Comparison of ENCODE assay signal across 17 mouse cellular contexts in the genomic region with DNA sequence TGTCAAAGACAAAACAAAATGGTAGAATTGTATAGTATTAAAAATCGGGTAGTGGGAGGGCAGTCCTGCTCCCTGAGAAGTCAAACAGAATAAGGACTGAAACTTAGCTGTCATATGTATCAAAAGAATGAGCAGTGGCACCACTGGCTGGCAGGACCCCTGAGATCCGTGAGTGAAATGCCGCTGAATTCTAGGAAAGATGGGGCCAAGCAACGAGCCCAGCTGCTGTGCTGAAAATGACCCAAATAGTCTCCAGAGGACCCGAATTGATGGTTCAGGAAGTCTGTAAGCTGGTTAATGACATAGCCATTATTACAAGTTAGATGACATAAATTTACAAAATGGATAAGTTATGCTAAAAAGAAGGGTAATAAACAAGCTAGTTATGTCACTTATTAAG. TPM values are rescaled to one million over a fixed set of nuclear protein-coding genes. Genes with fewer than 3 reads are reported as not detected.
DNase-seq lines count a peak whose midpoint lies in the region; ATAC-seq and TF ChIP-seq lines count a peak whose summit lies in the region.
"Had no signal": no experiment of that assay in that cellular context is flagged by ENCODE, and none has a peak within 500 bp of the region (broad histone marks: within the 10 kb centered on the region; RNA-seq: fewer than 3 reads in every experiment).

No protein-coding gene starts in this region.

- TF ChIP-seq POLR2A in spleen, adult 2 months (IDR thresholded peaks at IDR 0.05; ENCODE audit: low read depth, low read length), result no peak

- H3K4me1 ChIP-seq in spleen, adult 2 months (ENCODE audit: control insufficient read depth, insufficient read depth, insufficient read length), result peaks cover 60% of the 10 kb centered on the region
- peaks cover 9 to 47% of the 10 kb centered on the region in 2 experiments for H3K4me1 ChIP-seq in liver, embryonic 14.5 days (replicated peaks; ENCODE audit: control insufficient read depth in 2 of 2, insufficient read depth in 2 of 2, low read length in 1 of 2)
- H3K4me1 ChIP-seq in forebrain, embryonic 15.5 days, result peaks cover 10% of the 10 kb centered on the region; the same call in 1 of the 2 replicates
- H3K4me1 ChIP-seq: embryonic facial prominence, embryonic 12.5 days had no signal

- TF ChIP-seq CTCF in spleen, adult 2 months (IDR thresholded peaks at IDR 0.05; ENCODE audit: extremely low read depth, insufficient read depth, insufficient read length, insufficient replicate concordance), result no peak
- no peak for TF ChIP-seq CTCF in liver, embryonic 14.5 days (IDR thresholded peaks at IDR 0.05; ENCODE audit: low read depth)

- H3K27me3 ChIP-seq in spleen, adult 2 months (ENCODE audit: control insufficient read depth, insufficient read depth, low read length), result no peaks in the 10 kb centered on the region
- no peaks in the 10 kb centered on the region for H3K27me3 ChIP-seq in liver, embryonic 14.5 days (ENCODE audit: control insufficient read depth, insufficient read depth, low read length)
- H3K27me3 ChIP-seq in forebrain, embryonic 15.5 days, result no peaks in the 10 kb centered on the region
- H3K27me3 ChIP-seq: embryonic facial prominence, embryonic 12.5 days had no signal

- H3K4me2 ChIP-seq in liver, embryonic 14.5 days (ENCODE audit: low read depth), result peak overlapping the region; percentile 63
- no peak overlapping the region for H3K4me2 ChIP-seq in forebrain, embryonic 15.5 days (replicated peaks)
- H3K4me2 ChIP-seq: embryonic facial prominence, embryonic 12.5 days had no signal

- H3K27ac ChIP-seq in spleen, adult 2 months (ENCODE audit: insufficient read depth, low read length), result peak overlapping the region; percentile 65
- no peak overlapping the region; the same call in 1 of the 2 replicates for H3K27ac ChIP-seq in liver, embryonic 14.5 days
- H3K27ac ChIP-seq in forebrain, embryonic 15.5 days (replicated peaks), result no peak overlapping the region
- H3K27ac ChIP-seq: embryonic facial prominence, embryonic 12.5 days; forebrain, embryonic 10.5 days; heart, adult 2 months had no signal

- peak overlapping the region; percentile 31 for H3K9ac ChIP-seq in liver, embryonic 14.5 days (replicated peaks)
- no peak overlapping the region for H3K9ac ChIP-seq in forebrain, embryonic 15.5 days (replicated peaks)
- H3K9ac ChIP-seq: embryonic facial prominence, embryonic 12.5 days had no signal

- no peaks in the 10 kb centered on the region for H3K36me3 ChIP-seq in spleen, adult 2 months (ENCODE audit: control insufficient read depth, insufficient read depth, low read length)
- H3K36me3 ChIP-seq in liver, embryonic 14.5 days (replicated peaks; ENCODE audit: control insufficient read depth, insufficient read depth, low read depth), result no peaks in the 10 kb centered on the region
- H3K36me3 ChIP-seq in forebrain, embryonic 15.5 days, result no peaks in the 10 kb centered on the region
- H3K36me3 ChIP-seq: embryonic facial prominence, embryonic 12.5 days; forebrain, embryonic 10.5 days had no signal

- TF ChIP-seq EP300 in liver, embryonic 14.5 days (IDR thresholded peaks at IDR 0.05; ENCODE audit: low read depth), result no peak

- WGBS in spleen, adult 2 months, result 64% methylated on average over 5 of the region's 5 CpGs
- 43% methylated on average over 5 of the region's 5 CpGs for WGBS in liver, embryonic 14.5 days (ENCODE audit: insufficient replicate concordance)
- 85% methylated on average over 5 of the region's 5 CpGs for WGBS in forebrain, embryonic 15.5 days

- ATAC-seq in liver, embryonic 14.5 days (ENCODE audit: insufficient read depth), result no peak
- ATAC-seq in forebrain, embryonic 15.5 days (replicated peaks), result no peak
- ATAC-seq: hindbrain, embryonic 16.5 days had no signal

- H3K4me3 ChIP-seq in spleen, adult 2 months (ENCODE audit: extremely low read depth, insufficient read depth, insufficient read length), result no peak overlapping the region
- H3K4me3 ChIP-seq in liver, embryonic 14.5 days (ENCODE audit: insufficient read depth in 1 of 2, low read depth in 2 of 2, low read length in 2 of 2), result peak overlapping the region; percentile 35 to 39
- no peak overlapping the region for H3K4me3 ChIP-seq in forebrain, embryonic 15.5 days
- H3K4me3 ChIP-seq: embryonic facial prominence, embryonic 12.5 days; forebrain, embryonic 10.5 days; heart, adult 2 months had no signal

- H3K9me3 ChIP-seq in liver, embryonic 14.5 days (ENCODE audit: control insufficient read depth, low read length), result no peaks in the 10 kb centered on the region
- H3K9me3 ChIP-seq in forebrain, embryonic 15.5 days, result no peaks in the 10 kb centered on the region
- H3K9me3 ChIP-seq: embryonic facial prominence, embryonic 12.5 days; forebrain, embryonic 10.5 days had no signal

- peak; percentile 79 for DNase-seq in heart, adult 11 months
- DNase-seq in heart, adult 9 months (ENCODE audit: low spot score in 2 of 2), result no peak
- DNase-seq in spleen, adult 2 months (ENCODE audit: low read depth in 1 of 2, low spot score in 2 of 2), result no peak
- no peak for DNase-seq in spleen, postnatal 10 days (ENCODE audit: low spot score in 2 of 2)
- no peak for DNase-seq in liver, embryonic 14.5 days (ENCODE audit: low read depth in 3 of 3, low spot score in 3 of 3)
- DNase-seq in layer of hippocampus, postnatal 25 days (ENCODE audit: extremely low spot score in 1 of 2, low spot score in 1 of 2), result no peak
- no peak for DNase-seq in lung, adult 18-20 months
- DNase-seq: adrenal gland, postnatal 36 days; layer of hippocampus, postnatal 36 days; left cerebral cortex, postnatal 4 days; lung, adult 2 months; midbrain, embryonic 14.5 days had no signal

RNA-seq across cellular contexts. Expression of a gene that starts 42.2 kb away (rescaled TPM):
- polyA plus RNA-seq in spleen, adult 2 months (2012; rRNA removed), result 22.1 and 26.6 TPM in 2 replicates
- 6.9 and 9.4 TPM in 2 replicates for polyA plus RNA-seq in liver, embryonic 14.5 days (2012; rRNA removed)
- 11.6 and 13.5 TPM in 2 replicates for polyA plus RNA-seq in liver, embryonic 14.5 days (2014; fragmentation: Nextera tagmentation; extraction: Ambion mirVana)
- 10 to 100 TPM; 11.9 to 12.4 TPM for total RNA-seq in layer of hippocampus, postnatal 25 days (2021)
- 5.9 and 6.9 TPM in 2 replicates for polyA plus RNA-seq in forebrain, embryonic 15.5 days (2015; fragmentation: Nextera tagmentation; extraction: Ambion mirVana)

Comparison
In these comparisons a context has a peak if more than half of its experiments do, and no peak if none do; other contexts are left out.
1. H3K4me3 ChIP-seq: peak in liver, embryonic 14.5 days (2 of 2); none in spleen, adult 2 months (single experiment) and forebrain, embryonic 15.5 days (single experiment).